Mouse (Mus musculus): ENCODE data around the gene Golga2. TPM values are rescaled to one million over a fixed set of nuclear protein-coding genes. Genes with fewer than 3 reads are reported as not detected.
"Not testable (repeated sequence)": the region's sequence is repeated elsewhere in the genome, so short reads cannot be mapped to it uniquely, and the experiment has no call there.

Gene Golga2
- total RNA-seq, 4 experiments from 2014 or later, result 88.0 to 97.6 (median 92.3) TPM

GRCm38 (mm10) chr2:32288371-32288931 lies 1.3 kb downstream of the Golga2 start:
- DNase-seq (ENCODE audit: low spot score in 2 of 2), result peak in 1 of 2 experiments; percentile 38

- DNase-seq (ENCODE audit: low spot score in 2 of 2), result no peak
These were observed 2.4 kb downstream of the Golga2 start for GRCm38 (mm10) chr2:32289578-32289977.

- no peak for DNase-seq (ENCODE audit: low spot score in 2 of 2)
These were observed 7.2 kb downstream of the Golga2 start for GRCm38 (mm10) chr2:32294348-32294747.

- no peak for DNase-seq (ENCODE audit: low spot score in 2 of 2)
These were observed 8.1 kb downstream of the Golga2 start for GRCm38 (mm10) chr2:32295285-32295684.

- not testable (repeated sequence) for DNase-seq (ENCODE audit: low spot score in 2 of 2)
These were observed 8.7 kb downstream of the Golga2 start for GRCm38 (mm10) chr2:32295842-32296241.

- peak in 1 of 2 experiments; percentile 26 for DNase-seq (ENCODE audit: low spot score in 2 of 2)
These were observed 12.3 kb downstream of the Golga2 start for GRCm38 (mm10) chr2:32299469-32299868.

- DNase-seq (ENCODE audit: low spot score in 2 of 2), result no peak
These were observed 15.8 kb downstream of the Golga2 start for GRCm38 (mm10) chr2:32302952-32303351.

GRCm38 (mm10) chr2:32304145-32304832 lies 17.1 kb downstream of the Golga2 start:
- DNase-seq (ENCODE audit: low spot score in 2 of 2), result peak in 1 of 2 experiments; percentile 62

GRCm38 (mm10) chr2:32305668-32306067 lies 18.5 kb downstream of the Golga2 start:
- DNase-seq (ENCODE audit: low spot score in 2 of 2), result no peak

GRCm38 (mm10) chr2:32306176-32306575 lies 19.0 kb downstream of the Golga2 start:
- no peak for DNase-seq (ENCODE audit: low spot score in 2 of 2)

GRCm38 (mm10) chr2:32307247-32307798 lies 20.1 kb downstream of the Golga2 start:
- DNase-seq (ENCODE audit: low spot score in 2 of 2), result peak in 1 of 2 experiments; percentile 29

GRCm38 (mm10) chr2:32307941-32308760 lies 21.0 kb downstream of the Golga2 start:
- peak; percentile 61 to 79 for DNase-seq (ENCODE audit: low spot score in 2 of 2)

GRCm38 (mm10) chr2:32308870-32309568 lies 21.8 kb downstream of the Golga2 start:
- DNase-seq (ENCODE audit: low spot score in 2 of 2), result peak; percentile 21 to 24

GRCm38 (mm10) chr2:32310096-32310845 lies 23.1 kb downstream of the Golga2 start:
- DNase-seq (ENCODE audit: low spot score in 2 of 2), result no peak

GRCm38 (mm10) chr2:32311443-32312317 lies 24.5 kb downstream of the Golga2 start:
- DNase-seq (ENCODE audit: low spot score in 2 of 2), result no peak

- peak in 1 of 2 experiments; percentile 34 for DNase-seq (ENCODE audit: low spot score in 2 of 2)
These were observed 25.3 kb downstream of the Golga2 start for GRCm38 (mm10) chr2:32312318-32312964.

GRCm38 (mm10) chr2:32314831-32315230 lies 27.6 kb downstream of the Golga2 start:
- DNase-seq (ENCODE audit: low spot score in 2 of 2), result no peak

- DNase-seq (ENCODE audit: low spot score in 2 of 2), result no peak
These were observed 28.6 kb downstream of the Golga2 start for GRCm38 (mm10) chr2:32315751-32316150.
